Mouse (Mus musculus): Measurements from ENCODE around the gene Slc7a9. TPM values are rescaled to one million over a fixed set of nuclear protein-coding genes. Genes with fewer than 3 reads are reported as not detected.

Gene Slc7a9
- polyA plus RNA-seq, 1 experiment from 2014 or later = 0.31 TPM

DNA sequence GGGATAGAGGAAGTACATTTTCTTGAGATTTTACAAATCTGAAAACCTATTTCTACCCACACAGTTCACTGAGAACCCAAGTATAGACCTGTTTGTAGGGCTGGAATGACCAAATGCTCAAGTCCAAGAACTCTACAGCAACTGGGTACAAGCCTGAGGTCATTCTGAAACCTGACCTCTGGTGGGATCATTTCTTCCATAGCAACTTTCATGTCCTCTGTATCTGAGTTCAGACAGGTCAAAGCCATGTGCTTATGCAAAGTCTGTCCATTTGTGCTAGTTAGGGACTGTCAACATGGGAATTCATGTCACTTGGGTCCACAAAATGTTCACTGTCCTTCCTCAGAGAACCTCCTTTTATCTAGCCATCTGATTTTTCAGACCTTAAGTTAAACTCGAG, 42.4 kb downstream of the Slc7a9 start:
- Histone ChIP-seq H3K4me3 (ENCODE audit: low read length) (no peak overlapping the region), H3K4me1 (replicated peaks; ENCODE audit: control insufficient read depth, insufficient read depth, low read length) (no peaks in the 10 kb centered on the region), H3K9me3 (ENCODE audit: control insufficient read depth, low read length) (no peaks in the 10 kb centered on the region), H3K27ac (ENCODE audit: low read length) (no peak overlapping the region), H3K4me2 (ENCODE audit: low read depth, low read length) (no peak overlapping the region), H3K36me3 (ENCODE audit: control insufficient read depth, insufficient read depth, low read length) (no peaks in the 10 kb centered on the region), H3K27me3 (ENCODE audit: control insufficient read depth, insufficient read depth, low read depth, low read length) (no peaks in the 10 kb centered on the region), H3K9ac (ENCODE audit: low read length) (no peak overlapping the region)
- no peak for ATAC-seq (ENCODE audit: low read depth)
- 76% methylated on average over 1 of the region's 1 CpGs for WGBS

- Histone ChIP-seq H3K9ac (ENCODE audit: low read length) (no peak overlapping the region), H3K4me2 (ENCODE audit: low read depth, low read length) (no peak overlapping the region), H3K27me3 (ENCODE audit: control insufficient read depth, insufficient read depth, low read depth, low read length) (no peaks in the 10 kb centered on the region), H3K27ac (ENCODE audit: low read length) (no peak overlapping the region), H3K9me3 (ENCODE audit: control insufficient read depth, low read length) (no peaks in the 10 kb centered on the region), H3K4me3 (ENCODE audit: low read length) (no peak overlapping the region), H3K4me1 (replicated peaks; ENCODE audit: control insufficient read depth, insufficient read depth, low read length) (no peaks in the 10 kb centered on the region), H3K36me3 (ENCODE audit: control insufficient read depth, insufficient read depth, low read length) (no peaks in the 10 kb centered on the region)
- WGBS = 95% methylated on average over 2 of the region's 2 CpGs
- no peak for ATAC-seq (ENCODE audit: low read depth)
Observed at GRCm38 (mm10) chr7:35497516-35497915, 48.9 kb downstream of the Slc7a9 start.

DNA sequence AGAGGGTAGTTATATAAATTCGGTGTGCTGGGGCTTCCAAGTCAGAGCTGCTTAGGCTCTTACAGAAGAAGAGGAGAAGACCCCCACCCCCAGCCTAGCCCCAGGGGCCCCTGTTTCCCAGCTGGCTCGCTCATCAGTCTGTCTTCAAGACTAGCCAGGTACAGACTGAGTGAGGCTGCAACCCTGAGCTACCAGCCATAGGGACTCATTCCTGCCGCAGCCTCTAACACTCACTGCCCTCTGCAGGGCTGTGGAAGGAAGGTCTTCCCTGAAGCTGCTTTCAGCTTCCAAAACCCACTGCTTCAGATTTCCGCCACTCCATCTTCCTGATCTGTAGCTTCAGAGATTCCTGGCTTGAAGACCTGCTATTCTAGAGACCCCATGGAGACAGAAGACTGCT, 53.4 kb downstream of the Slc7a9 start:
- no peaks in the 10 kb centered on the region for H3K4me1 ChIP-seq (replicated peaks; ENCODE audit: control insufficient read depth, insufficient read depth, low read length)
- H3K27ac ChIP-seq (ENCODE audit: low read length) = no peak overlapping the region
- no peak; the same call in 1 of the 2 replicates for ATAC-seq (ENCODE audit: low read depth)
- no peaks in the 10 kb centered on the region for H3K36me3 ChIP-seq (ENCODE audit: control insufficient read depth, insufficient read depth, low read length)
- no peaks in the 10 kb centered on the region for H3K27me3 ChIP-seq (ENCODE audit: control insufficient read depth, insufficient read depth, low read depth, low read length)
- H3K9ac ChIP-seq (ENCODE audit: low read length) = no peak overlapping the region
- 30% methylated on average over 4 of the region's 4 CpGs for WGBS
- no peak overlapping the region for H3K4me3 ChIP-seq (ENCODE audit: low read length)
- no peaks in the 10 kb centered on the region for H3K9me3 ChIP-seq (ENCODE audit: control insufficient read depth, low read length)
- H3K4me2 ChIP-seq (ENCODE audit: low read depth, low read length) = no peak overlapping the region

Other genes starting within 250 kb of the Slc7a9 start
- gene Lrp3, start 233.3 kb upstream of the Slc7a9 start, polyA plus RNA-seq (2015; fragmentation: Nextera tagmentation; extraction: Ambion mirVana) = 5.9 and 6.7 TPM in 2 replicates
- gene Gpatch1, start 130.4 kb upstream of the Slc7a9 start, polyA plus RNA-seq (2015; fragmentation: Nextera tagmentation; extraction: Ambion mirVana) = 15.5 and 16.5 TPM in 2 replicates
- 5.9 and 6.6 TPM in 2 replicates for gene Rhpn2, start 114.6 kb upstream of the Slc7a9 start, polyA plus RNA-seq (2015; fragmentation: Nextera tagmentation; extraction: Ambion mirVana)
- gene Faap24, start 52.0 kb upstream of the Slc7a9 start, polyA plus RNA-seq (2015; fragmentation: Nextera tagmentation; extraction: Ambion mirVana) = 20.0 and 21.0 TPM in 2 replicates
- gene Cep89, start 51.8 kb upstream of the Slc7a9 start, polyA plus RNA-seq (2015; fragmentation: Nextera tagmentation; extraction: Ambion mirVana) = 54.1 and 54.4 TPM in 2 replicates
- gene Tdrd12, start 88.9 kb downstream of the Slc7a9 start, polyA plus RNA-seq (2015; fragmentation: Nextera tagmentation; extraction: Ambion mirVana) = 0.15 and 0.33 TPM in 2 replicates
- gene Nudt19, start 107.5 kb downstream of the Slc7a9 start, polyA plus RNA-seq (2015; fragmentation: Nextera tagmentation; extraction: Ambion mirVana) = 41.6 and 42.1 TPM in 2 replicates
- 0.06 and 0.13 TPM in 2 replicates for gene Rgs9bp, start 136.8 kb downstream of the Slc7a9 start, polyA plus RNA-seq (2015; fragmentation: Nextera tagmentation; extraction: Ambion mirVana)
- gene Ankrd27, start 137.4 kb downstream of the Slc7a9 start, polyA plus RNA-seq (2015; fragmentation: Nextera tagmentation; extraction: Ambion mirVana) = 36.2 and 36.3 TPM in 2 replicates
- gene Pdcd5, start 198.7 kb downstream of the Slc7a9 start, polyA plus RNA-seq (2015; fragmentation: Nextera tagmentation; extraction: Ambion mirVana) = 223 and 224 TPM in 2 replicates